Mouse (Mus musculus): ENCODE data around the gene Tmcc3.
A peak's percentile ranks its signal among the peaks of the same experiment; 100 is the strongest.

The Tmcc3 gene

GRCm38 (mm10) chr10:94477366-94478225, 165.8 kb downstream of the Tmcc3 start:
- DNase-seq: no peak

- no peak for DNase-seq
Measured at GRCm38 (mm10) chr10:94479646-94480045, 167.9 kb downstream of the Tmcc3 start.

- DNase-seq: no peak
Measured at GRCm38 (mm10) chr10:94480380-94481101, 168.8 kb downstream of the Tmcc3 start.

DNA sequence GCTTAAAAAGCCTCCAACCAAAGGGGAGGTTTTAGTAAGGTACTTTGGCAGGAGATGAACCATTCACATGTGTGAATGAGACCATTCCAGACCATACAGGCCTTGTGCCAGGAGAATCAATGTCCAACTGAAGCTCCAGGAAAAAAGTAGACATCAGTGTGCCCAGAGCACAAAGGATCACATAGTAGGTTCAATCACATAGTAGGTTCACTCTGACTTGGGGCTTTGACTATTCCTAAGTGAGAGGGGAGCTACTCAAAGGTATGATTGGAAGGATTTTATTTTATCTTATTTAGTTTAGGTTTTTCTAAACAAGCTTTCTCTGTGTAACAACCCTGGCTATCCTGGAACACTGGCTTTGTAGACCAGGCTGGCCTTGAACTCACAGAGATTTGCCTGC, 169.9 kb downstream of the Tmcc3 start:
- no peak for DNase-seq

- DNase-seq: no peak
Measured at GRCm38 (mm10) chr10:94486179-94486578, 174.4 kb downstream of the Tmcc3 start.

DNA sequence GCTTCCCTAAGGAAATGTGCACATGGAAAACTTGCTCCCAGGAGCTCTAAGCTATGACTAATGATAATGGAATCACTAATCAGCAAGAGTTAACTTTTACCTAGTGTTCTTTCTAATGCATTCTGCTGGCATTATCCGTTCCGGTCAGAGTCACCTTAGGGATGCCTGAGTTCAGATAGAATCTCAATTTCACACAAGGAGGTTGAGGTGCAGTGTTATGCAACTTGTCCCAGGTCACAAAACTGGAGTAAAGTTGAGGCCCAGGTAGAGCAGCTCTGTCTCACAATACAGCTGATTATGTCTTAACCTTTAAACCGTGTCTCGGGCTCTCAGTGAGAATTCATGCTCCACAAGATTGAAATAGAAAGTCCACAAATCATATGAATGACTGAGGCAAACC, 177.8 kb downstream of the Tmcc3 start:
- DNase-seq: no peak

GRCm38 (mm10) chr10:94491006-94491405, 179.3 kb downstream of the Tmcc3 start:
- DNase-seq: no peak

DNA sequence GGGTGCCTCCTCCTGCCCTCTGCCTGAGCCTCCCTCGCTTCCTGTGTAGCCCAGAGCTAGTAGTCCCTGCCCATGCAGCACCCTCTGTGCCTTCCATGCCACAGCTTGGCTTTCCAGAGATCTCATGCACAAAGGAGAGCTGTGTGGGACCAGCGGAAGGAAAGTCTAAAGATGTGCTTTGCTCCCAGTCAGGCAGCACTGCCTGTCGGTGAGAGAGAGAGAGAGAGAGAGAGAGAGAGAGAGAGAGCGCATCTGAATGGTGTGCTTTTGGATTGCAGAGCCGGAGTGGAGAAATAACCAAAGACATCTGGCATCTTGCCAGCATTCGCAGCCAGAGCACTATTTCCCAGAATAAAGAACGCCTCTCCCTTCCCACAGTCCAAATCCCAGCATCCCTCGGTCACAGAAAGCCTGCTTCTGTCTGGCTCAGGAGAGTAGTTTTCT, 182.7 kb downstream of the Tmcc3 start:
- no peak for DNase-seq

DNA sequence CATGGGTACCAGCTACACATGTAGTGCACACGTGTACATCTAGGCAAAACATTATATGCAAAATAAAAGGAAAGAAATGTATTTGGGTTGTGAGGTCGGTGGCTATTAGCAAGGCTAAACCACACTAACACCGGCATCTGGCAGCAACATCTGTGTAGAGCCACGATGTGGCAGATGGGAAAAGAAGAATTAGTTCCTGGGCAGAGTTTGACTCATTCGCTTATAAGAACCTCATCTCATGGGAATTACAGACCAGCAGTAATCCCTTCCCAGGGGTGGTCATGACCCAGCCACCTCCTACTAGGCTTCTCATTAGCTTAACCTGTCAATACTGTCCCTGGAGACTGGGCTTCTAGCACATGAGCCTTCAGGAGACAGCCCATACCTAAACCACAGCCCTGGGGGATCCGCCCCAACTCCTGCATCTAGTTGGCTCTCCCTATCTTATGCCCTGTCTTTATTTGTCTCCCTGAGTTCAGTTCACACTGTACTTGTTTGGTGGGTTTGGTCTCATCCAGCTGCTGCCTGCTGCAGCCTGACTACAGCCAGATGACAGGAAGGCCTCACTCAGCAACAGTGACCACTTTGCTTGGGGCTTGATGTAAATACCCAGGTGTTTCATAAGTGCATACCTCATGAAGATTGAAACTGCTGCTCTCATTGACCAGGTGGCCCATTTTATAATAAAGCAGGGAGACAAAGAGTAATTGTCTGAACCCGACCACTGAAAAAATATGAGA, 183.9 kb downstream of the Tmcc3 start:
- no peak for DNase-seq

- no peak for DNase-seq
Measured at GRCm38 (mm10) chr10:94496826-94497440, 185.2 kb downstream of the Tmcc3 start.

DNA sequence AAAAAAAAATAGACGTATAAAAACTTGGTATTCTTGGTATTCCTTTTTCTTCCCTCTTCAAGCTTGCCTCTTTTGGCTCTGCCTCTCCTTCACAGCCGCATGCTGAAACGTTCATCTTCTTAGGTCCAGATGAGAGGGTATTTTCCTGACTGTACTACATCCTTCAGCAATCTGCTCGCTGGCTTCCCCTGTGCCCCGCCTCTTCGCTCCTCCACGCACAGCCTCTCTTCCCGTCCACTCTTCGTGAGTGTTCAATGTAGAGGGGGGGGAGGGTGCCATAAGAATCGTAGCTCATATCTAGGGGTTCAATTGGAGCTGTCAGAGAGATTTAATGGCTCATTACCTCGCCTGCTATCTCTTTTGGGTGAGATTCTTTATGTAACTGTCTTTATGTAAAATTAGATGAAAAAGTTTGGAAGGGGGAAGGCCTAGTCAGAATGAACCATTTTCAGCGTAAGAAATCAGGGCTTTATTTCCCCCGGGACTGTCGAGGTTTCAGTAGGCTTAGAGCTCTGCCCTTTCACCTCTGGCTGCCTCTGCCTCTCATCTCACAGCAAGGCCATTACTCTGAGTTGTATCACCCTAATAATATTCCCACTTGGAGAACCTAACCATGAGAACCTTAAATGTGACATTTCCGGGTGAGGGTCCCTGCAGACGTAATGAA, 188.6 kb downstream of the Tmcc3 start:
- no peak for DNase-seq

DNA sequence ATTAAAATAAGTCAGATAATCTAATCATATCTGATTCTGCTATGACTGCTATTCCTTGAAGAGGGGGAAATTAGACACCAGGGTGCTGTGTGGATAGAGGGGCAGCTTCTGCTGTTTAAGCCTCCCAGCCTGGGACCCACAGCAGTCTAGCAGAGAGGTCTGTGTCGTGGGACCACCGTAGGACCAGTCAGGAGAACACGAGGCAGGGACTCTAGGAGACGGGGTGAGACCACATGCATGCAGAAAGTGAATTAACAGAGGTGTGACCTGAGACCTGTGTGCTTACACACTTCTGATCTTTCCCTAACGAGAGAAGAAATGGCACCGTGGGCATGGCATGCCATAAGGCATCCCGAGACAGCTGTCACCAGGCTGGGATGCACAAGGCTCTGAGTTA, 189.1 kb downstream of the Tmcc3 start:
- no peak for DNase-seq

GRCm38 (mm10) chr10:94501796-94502195, 190.0 kb downstream of the Tmcc3 start:
- DNase-seq: no peak

DNA sequence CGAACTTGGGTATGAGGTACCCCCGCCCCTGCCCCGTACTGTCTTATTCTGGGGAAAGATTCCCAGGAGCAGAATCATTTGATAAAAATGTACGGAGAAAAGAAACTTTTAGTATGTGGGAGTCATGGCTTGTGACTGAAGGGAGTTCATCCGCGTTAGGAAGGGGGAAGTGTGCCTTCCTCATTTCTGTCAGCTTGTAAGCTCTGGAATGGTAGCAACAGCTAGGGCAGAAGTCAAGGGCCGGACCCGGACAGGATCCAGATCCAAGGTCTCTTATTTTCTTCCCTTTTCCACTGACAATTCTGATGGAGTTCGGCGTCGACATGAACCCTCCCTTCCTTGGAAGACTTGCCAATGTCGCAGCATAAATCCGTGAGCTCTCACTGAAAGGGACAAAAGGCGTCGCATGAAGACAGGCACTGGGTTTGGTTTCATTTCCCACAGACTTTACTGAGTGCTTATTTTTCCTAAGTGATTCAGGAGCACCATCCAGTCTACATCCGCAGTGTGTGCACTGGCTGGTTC, 193.6 kb downstream of the Tmcc3 start:
- no peak for DNase-seq

DNA sequence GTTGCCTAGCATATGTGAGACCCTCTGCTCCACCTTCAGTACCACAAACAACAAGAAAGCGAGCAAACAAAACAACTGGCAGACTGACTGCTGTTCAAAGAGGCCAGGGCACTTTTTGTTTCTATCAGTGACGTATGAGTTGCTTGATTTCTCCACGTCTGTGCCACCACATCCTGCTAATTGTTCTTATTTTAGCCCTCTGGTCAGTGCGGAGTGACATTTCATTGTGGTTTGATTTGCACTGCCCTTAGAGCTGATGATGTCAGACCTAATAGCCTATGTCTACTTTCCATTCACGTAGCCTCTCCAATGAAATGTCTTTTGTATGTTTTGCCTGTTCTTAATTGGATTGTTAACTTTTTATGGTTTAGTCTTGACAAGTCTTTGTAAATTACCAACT, 197.1 kb downstream of the Tmcc3 start:
- no peak for DNase-seq

- no peak for DNase-seq
Measured at GRCm38 (mm10) chr10:94512771-94513170, 201.0 kb downstream of the Tmcc3 start.

DNA sequence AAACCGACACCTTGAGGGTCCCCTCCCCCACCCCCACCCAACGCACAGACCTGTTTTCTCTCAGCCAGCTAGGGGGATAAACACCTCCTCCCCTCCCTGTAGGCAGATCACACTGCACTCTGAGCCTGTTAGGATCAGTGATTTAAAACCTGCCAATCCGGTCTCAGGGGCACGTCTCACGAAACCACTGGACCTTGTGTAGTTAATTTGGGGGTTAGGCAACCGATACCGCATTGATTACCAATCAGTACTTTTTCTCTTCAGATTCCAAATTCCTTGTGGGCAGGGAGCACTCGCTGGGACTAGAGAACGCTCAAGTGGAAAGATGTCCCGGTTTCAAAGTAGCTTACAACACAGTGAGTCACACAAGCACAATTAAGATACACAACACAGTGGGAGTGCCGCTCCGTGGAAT, 202.3 kb downstream of the Tmcc3 start:
- DNase-seq: no peak

- peak; percentile 93 for DNase-seq
Measured at GRCm38 (mm10) chr10:94514506-94515178, 202.9 kb downstream of the Tmcc3 start.

DNA sequence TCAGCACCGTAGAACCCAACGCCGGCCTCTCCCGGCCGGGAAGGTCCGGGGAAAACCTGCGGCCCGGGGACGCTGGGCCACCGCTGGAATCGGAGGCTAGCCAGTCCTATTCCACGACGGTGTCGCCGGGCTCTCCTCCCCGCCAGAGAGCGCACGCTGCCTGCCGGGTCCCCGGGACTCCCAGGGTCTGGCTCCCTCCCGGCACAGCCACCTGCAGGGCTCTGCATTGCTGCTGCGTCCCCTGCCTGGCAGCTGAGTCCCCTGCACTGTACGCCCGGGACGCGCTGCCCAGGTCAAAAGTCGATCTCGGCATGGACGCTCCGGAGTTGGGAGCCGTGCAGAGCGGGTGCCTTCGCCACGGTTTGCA, 203.4 kb downstream of the Tmcc3 start:
- DNase-seq: peak; percentile 90

DNA sequence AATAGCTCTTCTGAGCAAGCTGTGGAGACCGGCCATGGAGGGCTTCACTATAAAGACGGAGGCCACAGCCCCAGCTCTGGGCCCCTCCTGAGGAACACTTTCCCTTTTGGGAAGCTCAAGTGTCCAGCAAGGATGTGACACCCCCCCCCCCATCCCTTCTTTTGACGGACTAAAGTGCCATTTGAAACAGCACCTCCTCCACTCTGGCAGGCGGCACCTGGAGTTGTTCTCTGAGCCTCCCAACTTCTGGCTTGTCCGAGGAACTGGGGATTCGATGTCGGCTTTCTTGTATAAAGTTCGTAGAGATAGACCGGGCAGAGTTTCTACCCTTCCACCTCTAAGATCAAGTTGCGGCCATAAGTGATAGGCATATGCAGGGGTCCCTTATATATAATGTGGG, 203.8 kb downstream of the Tmcc3 start:
- DNase-seq: no peak

DNA sequence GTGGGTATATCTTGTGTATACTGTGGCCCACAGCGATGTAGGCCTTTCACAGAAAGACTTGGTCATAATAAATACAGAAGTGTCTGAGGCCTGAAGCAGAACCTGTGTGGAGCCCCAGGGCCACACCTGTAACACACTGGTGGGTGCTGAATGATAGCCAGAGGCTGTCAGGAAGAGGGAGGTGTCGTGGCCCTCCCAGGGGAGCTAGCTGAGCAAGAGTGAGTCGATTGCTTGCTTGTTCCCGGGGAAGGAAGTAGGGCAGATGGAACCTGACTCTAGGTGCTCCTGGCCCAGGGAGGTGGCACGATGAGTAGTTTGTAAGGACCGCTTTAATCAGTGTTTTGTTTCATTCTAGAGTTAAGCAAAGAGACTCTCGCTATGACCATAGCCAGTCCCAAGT, 208.1 kb downstream of the Tmcc3 start:
- DNase-seq: peak; percentile 34

All from thymus, postnatal 14 days (tissue).